In the genomic region with DNA sequence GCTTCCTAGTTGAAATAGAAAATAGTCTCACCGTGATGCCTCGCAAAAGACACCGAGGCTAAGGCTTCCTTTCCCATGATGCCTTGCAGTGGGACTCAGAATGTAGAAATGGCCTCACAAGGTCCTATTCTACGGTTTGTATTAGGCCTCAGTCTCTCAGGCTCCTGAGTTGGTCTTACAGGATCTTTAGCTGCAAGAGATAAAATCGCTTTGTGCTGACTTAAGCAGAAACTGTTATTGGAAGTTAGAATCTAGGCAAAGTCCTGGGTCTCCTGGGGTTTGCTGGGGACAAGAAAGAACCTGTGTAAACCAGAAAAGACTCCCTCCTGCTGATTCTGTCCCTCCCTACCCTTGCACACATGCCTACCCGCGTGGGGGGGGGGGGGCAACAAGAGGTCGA, we compare ENCODE assay signal across 28 mouse cellular contexts. TPM values are rescaled to one million over a fixed set of nuclear protein-coding genes. Genes with fewer than 3 reads are reported as not detected.
"Had no signal": no experiment of that assay in that cellular context is flagged by ENCODE, and none has a peak within 500 bp of the region (broad histone marks: within the 10 kb centered on the region; RNA-seq: fewer than 3 reads in every experiment).

No protein-coding gene starts in this region.

- H3K27me3 ChIP-seq: midbrain, embryonic 15.5 days; neural tube, embryonic 12.5 days; stomach, embryonic 15.5 days had no signal

- H3K9me3 ChIP-seq: liver, embryonic 15.5 days; lung, embryonic 15.5 days; midbrain, embryonic 12.5 days; midbrain, embryonic 15.5 days; neural tube, embryonic 12.5 days; stomach, embryonic 15.5 days had no signal

- H3K9ac ChIP-seq: liver, embryonic 15.5 days; liver, postnatal 0 days; lung, embryonic 15.5 days; midbrain, embryonic 12.5 days; midbrain, embryonic 15.5 days; neural tube, embryonic 12.5 days; stomach, embryonic 15.5 days had no signal

- H3K4me3 ChIP-seq: liver, embryonic 15.5 days; lung, embryonic 15.5 days; megakaryocyte, embryonic 14.5 days; midbrain, embryonic 12.5 days; midbrain, embryonic 15.5 days; neural tube, embryonic 12.5 days; stomach, embryonic 15.5 days had no signal

- H3K27ac ChIP-seq: liver, embryonic 15.5 days; lung, embryonic 15.5 days; macrophage; midbrain, embryonic 12.5 days; midbrain, embryonic 15.5 days; neural tube, embryonic 12.5 days; stomach, embryonic 15.5 days; stomach, postnatal 0 days had no signal

- H3K36me3 ChIP-seq: midbrain, embryonic 12.5 days; midbrain, embryonic 15.5 days; neural tube, embryonic 12.5 days had no signal

- DNase-seq: liver, postnatal 0 days; lung, adult 2 months; lung, postnatal 14 days; lung, postnatal 36 days; retina, postnatal 1 day; right cerebral cortex, postnatal 25 days; right cerebral cortex, postnatal 4 days; spleen, adult 18-20 months; thymus, adult 2 months; thymus, postnatal 25 days; thymus, postnatal 4 days had no signal

- H3K4me2 ChIP-seq: liver, embryonic 15.5 days; lung, embryonic 15.5 days; midbrain, embryonic 12.5 days; midbrain, embryonic 15.5 days; neural tube, embryonic 12.5 days; stomach, embryonic 15.5 days had no signal

RNA-seq across cellular contexts. Expression of a gene that starts 5.5 kb away (rescaled TPM):
- total RNA-seq: megakaryocyte progenitor cell, adult 5-6 weeks; monocyte, adult 5-6 weeks; neutrophil, adult 5-6 weeks had no signal
- polyA plus RNA-seq: macrophage had no signal

RNA-seq across cellular contexts. Expression of a gene that starts 14.1 kb away (rescaled TPM):
- polyA plus RNA-seq: testis, adult 2 months had no signal

RNA-seq across cellular contexts. Expression of a gene that starts 24.2 kb away (rescaled TPM):
- total RNA-seq: midbrain, postnatal 0 days; monocyte, adult 5-6 weeks had no signal
- polyA plus RNA-seq: lung, embryonic 15.5 days; macrophage; midbrain, embryonic 12.5 days; midbrain, embryonic 15.5 days; midbrain, postnatal 0 days; neural tube, embryonic 12.5 days; neural tube, embryonic 14.5 days; stomach, embryonic 15.5 days had no signal

RNA-seq across cellular contexts. Expression of a gene that starts 30.5 kb away (rescaled TPM):
- total RNA-seq: neutrophil, adult 5-6 weeks had no signal

RNA-seq across cellular contexts. Expression of a gene that starts 35.9 kb away (rescaled TPM):
- total RNA-seq: megakaryocyte progenitor cell, adult 5-6 weeks; midbrain, postnatal 0 days; monocyte, adult 5-6 weeks; neutrophil, adult 5-6 weeks had no signal
- polyA plus RNA-seq: liver, embryonic 15.5 days; liver, postnatal 0 days; lung, adult 2 months; macrophage; small intestine, adult 2 months; urinary bladder, adult 2 months had no signal
